Mouse (Mus musculus) kidney, postnatal 4 days (tissue): ENCODE results near the gene Trim75.
A peak's percentile ranks its signal among the peaks of the same experiment; 100 is the strongest.
"Not testable (repeated sequence)": the region's sequence is repeated elsewhere in the genome, so short reads cannot be mapped to it uniquely, and the experiment has no call there.

Source experiments
- DNase-seq, 2 experiments: peaks; one replicate each; pipeline ENCODE4 v3.0.0; 2021; ENCODE audit warnings: mixed read lengths in 2 of 2

Trim75 gene

GRCm38 (mm10) chr8:64987731-64988130 lies at the start of gene Trim75:
Gene Trim75, minus strand, starts transcription at chr8:64987831.
- no peak for DNase-seq

GRCm38 (mm10) chr8:65037117-65037533 lies 49.5 kb upstream of the Trim75 start, which contains the start of gene Apela:
Gene Apela, minus strand, starts transcription at chr8:65037336.
- peak; percentile 59 to 70 for DNase-seq

DNA sequence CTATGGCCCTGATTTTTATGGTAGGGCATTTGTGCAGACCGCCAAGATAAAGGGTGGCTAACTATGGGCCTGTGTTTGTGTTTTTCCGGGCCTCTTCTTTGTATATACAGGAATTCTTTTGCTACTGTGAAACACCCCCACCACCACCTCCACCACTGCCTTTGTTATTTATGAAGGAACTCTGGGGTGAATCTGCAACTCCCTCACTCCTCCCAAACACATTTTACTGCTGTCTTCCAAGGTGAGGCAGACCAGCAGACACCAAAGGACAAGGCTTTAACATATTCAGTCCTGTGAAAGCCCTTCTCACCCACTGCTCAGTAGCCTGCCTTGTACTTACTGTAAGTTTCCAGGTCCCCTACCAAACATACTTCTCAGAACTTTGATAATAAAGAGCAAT lies 46.5 kb upstream of the Trim75 start:
- DNase-seq, result no peak

GRCm38 (mm10) chr8:65033056-65033455 lies 45.4 kb upstream of the Trim75 start:
- no peak for DNase-seq

GRCm38 (mm10) chr8:65032107-65032506 lies 44.5 kb upstream of the Trim75 start:
- no peak for DNase-seq

GRCm38 (mm10) chr8:65030735-65031485 lies 43.3 kb upstream of the Trim75 start:
- no peak for DNase-seq

- no peak for DNase-seq
Observed at GRCm38 (mm10) chr8:65029776-65030175, 42.1 kb upstream of the Trim75 start.

DNA sequence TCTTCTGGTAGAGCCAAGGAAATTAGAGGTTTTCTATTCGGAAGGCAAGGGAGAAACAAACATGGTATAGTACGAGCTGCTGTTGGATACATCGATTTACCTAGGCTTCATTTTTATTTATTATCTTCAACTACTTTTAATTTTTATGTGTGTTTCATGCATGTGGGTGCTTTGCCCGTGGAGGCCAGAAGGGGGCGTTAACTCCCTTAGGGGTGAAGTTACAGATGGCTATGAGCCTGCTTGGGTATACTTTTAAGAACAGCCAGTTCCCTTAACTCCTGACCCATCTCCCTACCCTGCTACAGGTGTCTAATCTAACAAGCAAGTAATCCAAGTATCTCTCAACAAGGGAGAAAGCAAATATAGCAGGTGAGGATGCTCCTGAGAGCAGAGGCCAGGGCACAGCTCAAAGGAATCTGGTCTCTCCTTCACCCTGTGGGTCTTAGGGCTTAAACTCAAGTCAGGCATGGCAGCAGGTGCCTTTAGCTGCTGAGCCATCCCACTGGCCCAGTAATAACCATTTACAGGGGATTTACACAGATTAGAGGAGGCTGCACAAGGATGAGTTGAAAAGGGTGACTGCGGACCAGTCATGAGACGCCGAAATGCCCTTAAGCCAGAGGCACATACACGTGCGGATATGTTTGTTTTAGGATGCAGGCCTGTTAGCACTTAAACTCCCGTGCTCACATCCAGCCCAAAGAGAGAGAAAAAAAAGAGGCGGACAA lies 41.5 kb upstream of the Trim75 start:
- DNase-seq, result no peak

GRCm38 (mm10) chr8:65022485-65022884 lies 34.9 kb upstream of the Trim75 start:
- peak; percentile 84 to 86 for DNase-seq

DNA sequence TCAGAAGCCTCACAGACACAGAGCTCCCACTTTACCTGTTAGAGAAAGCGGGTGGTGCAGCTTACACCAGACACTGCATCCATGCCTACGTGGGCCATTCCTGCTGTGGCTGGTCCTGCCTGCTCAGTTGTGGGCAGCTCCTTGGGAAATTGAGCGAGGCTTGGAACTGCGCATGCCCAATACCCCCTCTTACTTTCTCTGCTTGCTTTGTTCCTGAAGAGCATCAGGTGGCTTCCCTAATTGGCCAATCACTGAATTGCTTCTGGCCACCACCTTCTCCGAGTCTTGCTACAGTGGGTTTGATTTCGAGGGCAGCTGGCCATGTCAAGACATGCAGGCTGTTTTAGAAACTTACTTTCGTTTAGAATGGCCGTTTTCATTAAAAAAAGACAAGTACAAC lies 30.8 kb upstream of the Trim75 start, which contains the start of the genes Trim61 and Trim60:
Gene Trim61, minus strand, starts transcription at position 101 of the 400 bp plus-strand sequence.
Gene Trim60, minus strand, starts transcription at position 162 of the 400 bp plus-strand sequence.
- no peak for DNase-seq

- not testable (repeated sequence) for DNase-seq
Observed at GRCm38 (mm10) chr8:65007616-65008015, 20.0 kb upstream of the Trim75 start.

DNA sequence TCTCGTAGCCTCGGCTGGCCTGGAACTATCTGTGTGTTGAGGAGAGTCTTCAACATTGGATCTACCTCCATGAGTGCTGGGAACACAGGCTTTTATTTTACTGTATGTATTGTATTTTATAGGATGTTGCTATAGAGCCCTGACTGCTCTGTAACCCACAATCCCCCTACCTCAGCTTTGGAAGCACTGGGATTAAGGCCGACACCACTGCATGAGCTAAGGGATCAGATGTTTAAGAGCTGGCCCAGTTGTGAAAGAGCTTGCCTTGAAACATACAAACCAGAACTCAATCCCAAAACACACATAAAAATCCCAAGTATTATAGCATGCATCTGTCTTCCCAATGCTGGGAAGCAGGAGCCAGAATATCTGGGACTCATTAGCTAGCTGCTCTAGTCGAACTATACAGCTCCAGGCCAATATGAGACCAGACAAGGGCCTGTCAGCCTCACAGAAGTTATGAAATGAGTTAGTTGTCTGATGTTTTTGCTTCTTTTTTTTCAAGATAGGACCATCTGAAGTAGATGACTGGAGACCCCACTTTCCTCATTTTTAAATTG lies 11.3 kb upstream of the Trim75 start:
- DNase-seq, result no peak

DNA sequence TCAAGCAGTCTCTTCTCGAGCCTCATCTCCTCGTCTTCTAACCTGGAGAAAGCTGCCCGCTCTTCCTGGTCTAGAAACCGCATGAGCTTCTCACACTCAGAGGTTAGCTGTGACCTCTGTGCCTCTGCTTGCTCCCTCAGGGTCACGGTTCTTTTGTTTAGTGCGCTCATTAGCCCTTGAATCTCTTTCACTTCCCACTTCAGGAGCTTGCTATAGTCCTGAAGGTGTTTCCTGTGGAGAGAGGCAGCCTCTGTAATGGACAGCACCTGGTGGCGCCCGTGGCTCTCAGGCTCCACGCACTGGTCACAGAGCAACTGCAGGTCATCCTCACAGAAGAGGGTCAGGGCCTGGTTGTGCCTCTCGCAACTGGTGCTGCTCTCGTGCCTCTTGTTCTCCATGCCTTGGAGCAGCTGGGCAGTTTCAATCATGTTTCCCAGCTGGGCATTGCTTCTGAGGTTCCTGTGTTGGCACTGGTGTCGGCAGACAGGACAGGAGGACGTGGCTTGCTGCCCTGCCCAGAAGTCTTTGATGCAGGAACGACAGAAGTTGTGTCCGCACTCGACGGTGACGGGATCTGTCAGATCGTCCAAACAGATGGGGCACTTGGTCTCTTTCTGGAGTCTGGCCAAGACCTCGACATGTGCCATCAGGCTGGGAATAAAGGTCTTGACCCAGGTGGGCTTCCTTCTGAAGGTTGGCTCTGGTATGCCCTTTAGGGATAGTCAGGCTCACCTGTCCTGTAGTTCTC lies 4.3 kb downstream of the Trim75 start:
- no peak for DNase-seq

DNA sequence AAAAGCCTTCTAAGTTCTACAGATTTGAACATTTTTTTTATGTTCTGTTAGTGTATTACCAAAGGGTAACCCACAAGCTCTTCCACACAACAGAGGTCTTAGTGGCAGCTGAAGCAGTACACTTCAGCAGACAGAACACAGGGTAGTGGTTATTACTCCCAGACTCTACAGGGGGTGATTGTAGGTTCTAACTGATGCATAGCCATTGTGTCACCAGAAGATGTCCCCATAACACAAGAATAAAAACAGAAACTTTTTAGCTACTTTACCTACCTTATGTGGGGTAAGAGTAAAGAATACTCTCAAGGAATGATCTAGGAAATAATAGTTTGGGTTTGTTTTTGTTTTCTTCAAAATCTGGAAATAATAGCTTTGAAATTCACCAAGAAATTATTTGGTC lies 24.8 kb downstream of the Trim75 start:
- DNase-seq, result no peak

DNA sequence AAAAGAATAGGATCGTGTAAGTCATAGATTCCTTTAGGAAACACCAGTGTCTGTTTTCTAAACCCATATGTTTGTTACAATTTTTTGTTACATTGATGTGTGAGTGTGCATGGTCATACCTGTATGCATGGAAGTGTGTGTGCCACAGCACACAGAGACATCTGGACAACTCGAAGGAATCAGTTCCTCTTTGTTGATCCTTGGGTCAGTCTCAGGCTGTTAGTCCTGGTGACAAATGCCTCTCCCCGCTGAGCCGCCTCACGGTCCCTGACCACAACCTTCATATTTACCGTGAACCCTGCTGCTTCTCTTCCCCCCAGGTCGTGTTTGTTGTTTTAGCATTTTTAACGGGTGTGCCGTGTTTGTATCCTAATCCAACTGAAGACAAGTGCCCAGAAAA lies 28.6 kb downstream of the Trim75 start:
- DNase-seq, result no peak

DNA sequence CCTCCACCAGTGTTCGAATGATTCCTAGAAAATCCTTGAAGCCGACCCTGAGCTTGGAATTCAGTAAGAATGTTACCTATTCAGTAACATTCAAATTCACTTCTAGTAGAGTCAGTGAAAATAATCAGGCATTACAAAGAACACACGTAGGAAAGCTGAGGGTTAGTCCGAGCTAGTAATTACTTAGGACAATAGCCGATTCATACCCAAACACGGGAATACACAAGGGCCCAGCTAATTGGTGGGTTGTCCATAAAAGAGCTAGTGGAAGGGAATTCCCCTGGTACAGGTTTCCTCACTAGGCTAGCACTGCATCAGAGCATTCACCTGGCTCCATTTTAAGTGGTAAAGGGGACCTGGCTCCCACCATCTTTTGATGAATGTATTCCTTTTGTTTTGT lies 35.5 kb downstream of the Trim75 start:
- DNase-seq, result no peak

DNA sequence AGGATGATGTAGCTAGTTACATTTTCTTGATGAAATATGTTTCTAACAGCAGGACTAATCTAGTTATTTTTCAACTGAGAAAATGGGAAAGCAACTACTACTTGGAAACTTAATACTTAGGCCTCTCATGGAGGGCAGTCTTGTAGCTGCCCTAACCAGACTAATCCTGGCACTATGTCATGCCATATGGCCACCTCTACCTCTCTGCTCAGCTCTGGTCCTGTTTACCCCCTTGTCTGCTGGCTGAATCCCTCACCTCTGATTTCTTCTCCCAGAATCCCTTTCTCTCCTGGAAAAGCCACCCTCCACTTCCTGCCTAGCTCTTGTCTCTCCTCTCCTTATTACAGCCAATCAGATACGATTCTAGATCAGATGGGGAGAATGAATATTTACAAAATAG lies 39.3 kb downstream of the Trim75 start:
- no peak for DNase-seq

GRCm38 (mm10) chr8:64947698-64948034 lies 40.0 kb downstream of the Trim75 start:
- DNase-seq, result no peak

DNA sequence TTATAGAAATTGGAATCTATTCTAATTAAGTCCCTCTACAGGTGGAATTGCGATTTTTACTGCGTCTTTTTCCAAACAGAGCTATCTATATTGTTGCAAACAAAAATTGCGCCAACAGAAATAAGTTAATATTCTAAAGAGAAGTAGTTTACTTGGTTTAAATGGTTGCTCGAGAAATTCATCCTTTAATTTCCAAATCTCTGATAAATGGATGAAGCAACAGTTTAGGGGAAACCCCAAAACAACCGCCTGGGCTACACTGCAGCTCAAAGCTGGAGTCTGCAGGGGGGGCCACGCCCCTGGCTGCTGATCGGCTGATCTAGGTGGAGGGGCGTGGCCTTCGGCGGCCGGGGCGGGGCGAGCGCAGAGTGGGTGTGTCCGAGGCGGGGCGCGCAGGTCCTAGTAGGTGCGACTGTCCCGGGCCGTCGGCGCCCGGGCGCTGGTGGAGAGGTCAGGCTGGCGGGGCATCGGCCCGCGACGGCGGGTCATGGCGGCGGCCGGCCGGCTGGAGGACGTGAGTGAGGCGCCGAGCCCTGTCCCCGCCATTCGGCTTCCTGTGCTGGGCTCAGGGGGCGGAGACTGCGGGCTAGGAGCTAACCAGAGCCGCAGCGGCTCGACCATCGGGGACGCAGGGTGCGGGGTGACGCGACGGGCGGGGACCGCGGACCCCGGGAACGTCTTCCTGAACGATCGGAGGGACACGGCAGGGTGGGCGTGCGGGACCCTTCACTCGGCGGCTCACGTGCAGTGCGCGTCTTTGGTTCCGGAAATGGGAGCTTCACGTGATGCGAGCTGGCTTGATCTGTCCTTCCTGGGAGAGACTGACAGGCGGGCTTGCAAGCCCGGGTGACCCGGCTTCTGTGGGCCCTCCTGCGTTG lies 40.6 kb downstream of the Trim75 start, which contains the start of gene Tmem192:
Gene Tmem192, plus strand, starts transcription at position 366 of the 878 bp plus-strand sequence.
- peak; percentile 97 to 98 for DNase-seq

DNA sequence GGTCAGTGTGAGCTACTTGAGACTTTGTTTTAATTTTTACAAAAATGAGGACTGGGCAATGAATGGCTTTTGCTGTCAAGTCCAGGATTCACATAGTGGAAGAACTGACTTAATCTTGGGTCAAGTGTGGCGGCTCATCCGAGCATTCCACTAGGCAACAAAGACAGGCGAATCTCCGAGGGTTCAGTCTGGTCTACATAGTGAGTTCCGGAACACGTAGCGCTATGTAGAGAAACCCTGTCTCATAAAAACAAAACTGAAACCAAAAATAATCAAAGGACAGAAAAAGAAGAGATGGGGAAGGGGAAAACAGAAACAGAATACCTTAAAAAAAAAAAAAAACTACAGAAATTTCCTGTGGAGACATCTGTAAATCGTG lies 41.2 kb downstream of the Trim75 start:
- no peak for DNase-seq

- no peak for DNase-seq
Observed at GRCm38 (mm10) chr8:64945606-64946005, 42.0 kb downstream of the Trim75 start.

- no peak for DNase-seq
Observed at GRCm38 (mm10) chr8:64944831-64945230, 42.8 kb downstream of the Trim75 start.
